Mouse (Mus musculus) brain, embryonic 18.5 days (tissue): ENCODE data around the gene Gm8232.
"Not testable (repeated sequence)": the region's sequence is repeated elsewhere in the genome, so short reads cannot be mapped to it uniquely, and the experiment has no call there.

Experiments
- DNase-seq: peaks from one replicate; pipeline ENCODE4 v3.0.0-alpha.2; 2012; ENCODE audit warnings: low read depth, low spot score

Gm8232 gene

DNA sequence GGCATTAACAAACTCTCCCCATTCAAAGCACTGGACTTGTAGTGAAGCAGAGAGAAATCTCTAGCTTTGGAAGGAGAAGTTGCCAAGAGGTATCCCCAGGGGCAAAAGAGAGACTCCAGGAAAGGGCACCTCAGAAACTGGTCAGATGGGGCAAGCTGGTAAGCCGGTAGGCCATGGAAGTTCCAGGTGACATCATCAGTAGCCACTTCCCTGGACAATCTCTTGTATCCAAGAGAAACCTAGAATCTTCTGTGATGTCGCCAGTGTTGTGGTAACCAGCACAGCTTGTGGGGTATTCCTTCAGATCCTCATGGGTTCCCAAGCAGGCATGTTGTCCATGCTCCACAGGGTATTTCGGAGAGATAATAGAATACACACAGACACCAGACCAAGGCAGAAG is at the start of gene Gm8232:
Gene Gm8232, plus strand, starts transcription at position 301 of the 400 bp plus-strand sequence.
- not testable (repeated sequence) for DNase-seq

DNA sequence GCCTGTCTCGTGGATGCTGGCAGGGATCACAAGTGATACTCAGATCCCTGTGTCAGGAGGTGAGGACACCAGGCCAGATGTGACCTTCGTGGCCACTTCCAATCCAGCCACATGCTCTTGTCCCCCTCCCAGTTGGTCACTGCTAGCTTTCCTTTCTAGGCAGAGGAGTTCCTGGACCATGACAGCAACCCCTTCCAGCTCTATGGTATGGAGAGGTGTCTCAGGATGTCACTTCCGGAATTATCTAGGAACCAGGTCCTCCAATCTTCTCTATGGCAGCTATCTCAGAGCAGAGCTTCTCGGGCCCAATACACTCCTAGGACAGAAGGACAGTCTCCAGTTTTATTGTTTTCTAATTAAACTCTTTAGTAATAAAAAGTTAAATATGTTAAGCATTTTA is 49.2 kb upstream of the Gm8232 start:
- not testable (repeated sequence) for DNase-seq

DNA sequence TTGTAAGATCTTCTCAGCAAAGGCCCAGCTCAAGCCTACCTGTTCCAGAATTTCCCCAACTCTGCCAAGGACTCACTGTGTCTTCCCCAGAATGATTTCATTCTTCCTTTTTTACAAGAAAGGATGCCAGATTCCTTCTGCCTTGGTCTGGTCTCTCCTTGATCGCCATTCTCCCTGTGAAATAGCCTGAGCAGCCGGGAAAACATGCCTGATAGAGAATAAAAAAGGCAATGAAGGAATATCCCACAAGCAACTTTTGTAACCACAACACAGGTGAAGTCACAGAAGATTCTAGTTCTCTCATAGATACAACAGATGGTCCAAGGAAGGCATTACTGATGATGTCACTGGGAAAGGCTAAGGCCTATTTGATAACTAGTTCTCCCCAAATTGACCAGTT is 22.8 kb upstream of the Gm8232 start, which contains the start of gene Gm3371:
Gene Gm3371, minus strand, starts transcription at position 101 of the 400 bp plus-strand sequence.
- DNase-seq = not testable (repeated sequence)
